Mouse (Mus musculus) neural tube, embryonic 10.5 days (tissue): ENCODE measurements around the gene Fxyd4.

Source experiments
- DNase-seq: peaks from one replicate; pipeline ENCODE4 v3.0.0-alpha.2; 2017; ENCODE audit warnings: low spot score; ENCODE audit errors: extremely low spot score

Gene Fxyd4

GRCm38 (mm10) chr6:117891369-117892160, 45.9 kb downstream of the Fxyd4 start:
- no peak for DNase-seq

- DNase-seq, result no peak
These were observed 47.2 kb downstream of the Fxyd4 start for GRCm38 (mm10) chr6:117890257-117890656.

GRCm38 (mm10) chr6:117888642-117889096, 48.8 kb downstream of the Fxyd4 start:
- DNase-seq, result no peak

GRCm38 (mm10) chr6:117888032-117888431, 49.5 kb downstream of the Fxyd4 start:
- DNase-seq, result no peak

- no peak for DNase-seq
These were observed 51.5 kb downstream of the Fxyd4 start for GRCm38 (mm10) chr6:117885943-117886342.
